Mouse (Mus musculus) embryonic fibroblast, embryonic 13.5 days (primary cell): ENCODE data around the gene Kcnj9.

Experiments
- CTCF ChIP-seq: IDR thresholded peaks from 2 replicates; pipeline ENCODE4 v1.5.1; 2011; ENCODE audit warnings: mild to moderate bottlenecking, control low read depth, low read length, moderate library complexity, borderline replicate concordance; ENCODE audit not compliant: insufficient read depth
- POLR2A ChIP-seq: IDR thresholded peaks from 2 replicates; pipeline ENCODE4 v1.6.1; 2011; ENCODE audit warnings: low read depth, mild to moderate bottlenecking, control low read depth, low read length, moderate library complexity

DNA sequence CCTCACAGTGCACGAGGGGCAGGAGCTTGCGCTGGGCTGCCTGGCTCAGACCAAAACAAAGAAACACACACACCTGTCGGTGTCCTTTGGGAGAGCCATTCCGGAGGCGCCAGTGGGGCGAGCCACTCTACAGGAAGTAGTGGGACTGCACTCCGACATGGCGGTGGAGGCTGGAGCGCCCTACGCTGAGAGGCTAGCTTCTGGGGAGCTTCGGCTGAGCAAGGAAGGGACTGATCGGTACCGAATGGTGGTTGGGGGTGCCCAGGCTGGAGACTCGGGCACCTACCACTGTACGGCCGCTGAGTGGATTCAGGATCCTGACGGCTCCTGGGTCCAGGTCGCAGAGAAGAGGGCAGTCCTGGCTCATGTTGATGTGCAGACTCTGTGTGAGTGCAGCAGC lies 11.7 kb downstream of the Kcnj9 start:
- TF ChIP-seq CTCF = no peak
- no peak for TF ChIP-seq POLR2A
